Mouse (Mus musculus) heart, adult 18-20 months (tissue): ENCODE measurements around the gene Prss35. TPM values are rescaled to one million over a fixed set of nuclear protein-coding genes. Genes with fewer than 3 reads are reported as not detected.

Experiments
- DNase-seq, 2 experiments: peaks; one replicate each; pipeline ENCODE4 v3.0.0; 2021 to 2022; ENCODE audit warnings: mixed read lengths in 1 of 2
- total RNA-seq, 2 experiments: library from RNA; stranded (reverse); gene quantifications; 2 replicates each; pipeline ENCODE4 v1.2.3; 2021

Gene Prss35
- total RNA-seq, 2 experiments from 2014 or later, result 0.10 TPM; not detected in 1

DNA sequence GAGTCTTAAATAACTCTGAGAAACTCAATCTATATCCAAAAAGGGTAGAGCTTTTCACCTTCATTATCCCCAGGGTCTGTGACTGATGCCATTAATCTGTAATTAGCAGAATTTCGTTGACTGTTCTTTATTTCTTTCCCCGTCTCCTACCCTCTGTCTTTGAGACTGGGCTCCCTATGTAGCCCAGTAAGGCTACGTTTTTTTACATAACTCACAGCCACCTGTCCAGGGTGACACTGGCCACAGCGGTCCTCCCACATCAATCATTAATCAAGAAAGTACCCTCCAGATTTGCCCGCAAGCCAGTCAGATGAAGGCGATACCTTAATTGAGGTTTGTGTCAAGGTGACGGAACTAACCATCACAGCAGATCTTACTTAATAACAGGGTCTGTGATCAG is 55.6 kb downstream of the Prss35 start:
- no peak for DNase-seq

DNA sequence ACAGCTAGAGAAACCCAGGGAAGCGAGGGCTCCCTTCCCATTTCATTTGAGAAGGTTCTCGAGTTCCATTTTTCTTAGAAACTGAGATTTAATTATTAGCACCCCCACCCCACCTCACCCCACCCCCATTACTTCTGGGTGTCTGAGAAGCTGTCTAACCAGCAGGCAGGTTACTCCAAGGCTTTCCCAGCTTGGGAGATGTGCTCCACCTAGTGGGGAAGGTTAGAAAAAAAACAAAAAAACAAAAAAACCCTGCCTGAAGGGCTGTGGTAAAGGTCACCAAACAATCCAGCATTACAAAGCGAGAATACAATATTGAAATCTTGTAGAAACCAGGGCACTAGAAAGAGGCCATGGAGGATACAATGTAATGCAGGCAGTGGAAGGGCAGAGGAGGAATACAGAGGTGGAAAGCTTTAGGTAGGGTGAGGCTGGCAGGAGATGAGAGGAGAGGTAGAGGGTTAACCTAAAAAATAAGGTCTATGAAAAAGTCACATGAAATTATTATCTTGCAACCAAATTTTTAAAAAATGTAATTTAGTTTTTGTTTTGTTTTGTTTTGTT is 57.2 kb downstream of the Prss35 start:
- peak; percentile 6 to 41 for DNase-seq

Other genes with a start within 250 kb of the Prss35 start
- 1 to 10 TPM; 7.4 to 7.8 TPM for gene Pgm3, start 171.8 kb upstream of the Prss35 start, total RNA-seq
- gene Rwdd2a, start 171.7 kb upstream of the Prss35 start, total RNA-seq, result under 1 TPM; 0.21 to 0.77 TPM
- gene Me1, start 47.7 kb upstream of the Prss35 start, total RNA-seq, result 100 to 1,000 TPM; 116 to 138 TPM
- gene Snap91, start 137.0 kb downstream of the Prss35 start, total RNA-seq, result 1 to 10 TPM; 4.8 to 7.0 TPM